Mouse (Mus musculus) megakaryocyte, embryonic 14.5 days (primary cell): Measurements from ENCODE around the gene Six5.

Experiments used
- FLI1 ChIP-seq: IDR thresholded peaks from 2 replicates; pipeline ENCODE4 v1.6.1; 2012; ENCODE audit warnings: low read length, inconsistent platforms, mixed read lengths
- GATA1 ChIP-seq: IDR thresholded peaks from 3 replicates; pipeline ENCODE4 v1.6.1; 2012; ENCODE audit warnings: mixed read lengths, low read length, inconsistent platforms, borderline replicate concordance

GRCm38 (mm10) chr7:19124713-19125112 lies 30.3 kb downstream of the Six5 start:
- TF ChIP-seq GATA1 (no peak), FLI1 (no peak)
